Mouse (Mus musculus): ENCODE measurements at regions not wholly inside any gene's neighbourhood (a gene's known extent, or its start where the extent isn't known, plus 50 kb on each side); places are given as distances from the start of the nearest gene placed in this dataset.

GRCm38 (mm10) chr3:128199466-128199865 lies 303.3 kb upstream of the Fam241a start:
- no peak for TF ChIP-seq CTCF (IDR thresholded peaks at IDR 0.05; ENCODE audit: low read depth)
- TF ChIP-seq EP300 (IDR thresholded peaks at IDR 0.05; ENCODE audit: low read depth): no peak
